Mouse (Mus musculus) midbrain, postnatal 0 days (tissue): ENCODE measurements at regions not wholly inside any gene's neighbourhood (a gene's known extent, or its start where the extent isn't known, plus 50 kb on each side); places are given as distances from the start of the nearest gene placed in this dataset.

ENCODE experiments used
- ATAC-seq: fragments of 200-750 bp; cut with Nextera tagmentation; 2 replicates; pipeline ENCODE4 v1.8.0; 2017; ENCODE audit warnings: moderate number of reproducible peaks, mild to moderate bottlenecking, moderate TSS enrichment, moderate library complexity; ENCODE audit not compliant: low FRiP score
- DNase-seq: peaks from one replicate; pipeline ENCODE4 v3.0.0-alpha.2; 2015; ENCODE audit warnings: low spot score
- H3K27ac ChIP-seq: fragments of 300-500 bp; sonication (generic); 2 replicates; pipeline ENCODE4 v1.5.1; 2014; ENCODE audit warnings: low read depth, mild to moderate bottlenecking, low read length, mixed read lengths
- H3K27me3 ChIP-seq: fragments of 300-500 bp; sonication (generic); 2 replicates; pipeline ENCODE4 v1.6.1; 2014; ENCODE audit warnings: low read length, control low read depth, mixed read lengths; ENCODE audit not compliant: insufficient read depth
- H3K36me3 ChIP-seq: fragments of 300-500 bp; sonication (generic); 2 replicates; pipeline ENCODE4 v1.6.1; 2014; ENCODE audit warnings: low read length, control low read depth, mixed read lengths; ENCODE audit not compliant: insufficient read depth
- H3K4me1 ChIP-seq: fragments of 300-500 bp; sonication (generic); 2 replicates; pipeline ENCODE4 v1.6.1; 2014; ENCODE audit warnings: mild to moderate bottlenecking, control low read depth, antibody characterized with exemption, low read length, mixed read lengths; ENCODE audit not compliant: insufficient read depth
- H3K4me2 ChIP-seq: fragments of 300-500 bp; sonication (generic); 2 replicates; pipeline ENCODE4 v1.6.1; 2014; ENCODE audit warnings: low read depth, mild to moderate bottlenecking, low read length, mixed read lengths; ENCODE audit not compliant: poor library complexity, severe bottlenecking
- H3K4me3 ChIP-seq: fragments of 300-500 bp; sonication (generic); 2 replicates; pipeline ENCODE4 v1.5.1; 2014; ENCODE audit warnings: low read depth, mild to moderate bottlenecking, low read length, moderate library complexity
- H3K9ac ChIP-seq: fragments of 300-500 bp; sonication (generic); replicated peaks from 2 replicates; pipeline ENCODE4 v1.6.1; 2014; ENCODE audit warnings: mild to moderate bottlenecking, low read length, moderate library complexity, mixed read lengths; ENCODE audit not compliant: poor library complexity, severe bottlenecking
- H3K9me3 ChIP-seq: fragments of 300-500 bp; sonication (generic); 2 replicates; pipeline ENCODE4 v1.6.1; 2016; ENCODE audit warnings: low read length, control low read depth
- CTCF ChIP-seq: IDR thresholded peaks from 2 replicates; pipeline ENCODE4 v1.5.1; 2016; ENCODE audit warnings: antibody characterized with exemption, mild to moderate bottlenecking
- WGBS: fragments of 180-500 bp; shearing (Covaris S2); extraction: QIAGEN DNeasy Blood & Tissue Kit; methylation state at CpG from one replicate; pipeline ENCODE4 v1.1.7; 2014; 5-methylcytosine and 5-hydroxymethylcytosine counted together

DNA sequence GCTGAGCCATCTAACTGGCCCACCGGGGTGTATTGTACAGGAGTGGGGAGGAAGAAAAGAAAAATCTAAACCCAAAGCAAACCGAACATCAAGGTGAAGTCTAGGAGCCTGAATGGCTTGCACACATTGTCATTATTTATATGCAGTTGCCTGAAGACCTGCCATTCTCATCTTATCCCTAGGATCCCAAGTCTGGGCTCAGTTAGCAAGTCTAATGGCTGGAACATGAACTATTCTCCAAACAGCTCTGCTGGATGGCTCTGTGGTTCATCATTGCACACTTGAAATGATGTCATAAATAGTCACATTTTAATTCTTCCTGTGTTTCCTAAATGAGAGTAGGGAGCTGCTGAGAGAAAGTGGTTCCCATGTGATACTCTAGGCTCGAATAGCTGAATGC lies 219.6 kb upstream of the Mpped2 start:
- H3K36me3 ChIP-seq, result no peaks in the 10 kb centered on the region
- no peak for DNase-seq
- no peak for ATAC-seq

DNA sequence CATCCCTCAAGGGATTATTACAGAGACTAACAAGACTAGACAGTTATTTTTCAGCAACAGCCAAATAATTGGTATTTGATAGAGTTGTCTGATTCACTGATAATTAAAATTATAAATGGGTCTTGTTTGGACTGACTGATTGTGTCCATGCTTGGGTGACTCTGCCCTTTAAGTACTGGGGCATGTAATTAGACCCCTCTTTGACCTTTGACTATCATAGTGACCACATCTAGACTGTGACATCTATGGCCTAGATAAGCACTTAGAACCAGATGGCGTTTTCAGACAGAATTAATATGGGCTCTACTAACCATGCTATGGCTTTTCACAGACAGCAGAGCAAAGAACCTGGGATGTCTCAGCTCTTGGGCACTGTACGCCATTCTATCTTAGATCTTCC lies 215.1 kb upstream of the Mpped2 start:
- 84% methylated on average over 2 of the region's 2 CpGs for WGBS
- Histone ChIP-seq H3K36me3 (no peaks in the 10 kb centered on the region), H3K27ac (no peak overlapping the region), H3K27me3 (no peaks in the 10 kb centered on the region), H3K9me3 (no peaks in the 10 kb centered on the region), H3K4me1 (no peaks in the 10 kb centered on the region), H3K4me2 (no peak overlapping the region), H3K4me3 (no peak overlapping the region), H3K9ac (no peak overlapping the region)
- DNase-seq (no peak), ATAC-seq (no peak)
- TF ChIP-seq CTCF, result no peak

More for the DNA sequence above, 219.6 kb upstream of the Mpped2 start:
- 93% methylated on average over 3 of the region's 3 CpGs for WGBS
- H3K4me1 ChIP-seq, result no peaks in the 10 kb centered on the region
- no peaks in the 10 kb centered on the region for H3K27me3 ChIP-seq
- no peak overlapping the region for H3K4me3 ChIP-seq
- H3K9me3 ChIP-seq, result no peaks in the 10 kb centered on the region
- no peak for TF ChIP-seq CTCF
- H3K27ac ChIP-seq, result no peak overlapping the region
- no peak overlapping the region for H3K9ac ChIP-seq
- no peak overlapping the region for H3K4me2 ChIP-seq

DNA sequence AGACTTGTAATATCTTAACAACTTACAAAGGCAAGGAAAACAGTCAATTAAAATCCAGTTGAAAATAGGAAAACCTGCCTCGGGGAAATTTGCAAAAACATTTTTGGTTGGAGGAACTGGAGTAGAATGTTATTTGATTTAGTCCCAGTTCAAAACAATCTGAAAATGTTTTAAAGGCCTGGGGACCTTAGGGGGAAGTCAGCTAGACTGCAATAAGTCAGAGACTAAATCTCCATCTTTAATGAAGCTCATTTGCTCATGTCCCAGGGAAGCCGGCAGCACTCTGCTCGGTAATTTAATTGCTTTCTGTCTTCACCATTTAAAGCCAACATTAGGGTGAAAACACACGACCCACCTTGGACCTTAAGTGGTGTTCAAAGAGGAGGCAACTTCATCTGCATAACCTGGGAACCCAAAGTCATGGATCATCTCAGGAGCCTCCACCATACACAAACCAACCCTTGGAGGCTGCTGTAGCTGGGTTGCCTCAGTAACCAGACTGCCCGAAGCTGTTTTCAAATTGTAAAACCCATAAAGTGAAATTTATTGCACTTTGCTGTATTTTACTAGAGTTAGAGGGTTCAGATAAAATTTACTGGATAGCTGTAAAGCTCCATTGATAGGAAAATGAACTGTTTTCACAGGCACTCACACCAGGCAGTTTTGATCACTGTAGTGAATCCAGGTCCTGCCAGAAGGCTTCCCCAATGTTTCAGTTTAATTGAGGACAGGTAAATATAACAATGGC lies 205.6 kb upstream of the Mpped2 start:
- Histone ChIP-seq H3K27me3 (no peaks in the 10 kb centered on the region), H3K36me3 (no peaks in the 10 kb centered on the region), H3K4me2 (no peak overlapping the region), H3K27ac (no peak overlapping the region), H3K9me3 (no peaks in the 10 kb centered on the region), H3K4me3 (no peak overlapping the region), H3K4me1 (no peaks in the 10 kb centered on the region), H3K9ac (no peak overlapping the region)
- TF ChIP-seq CTCF, result no peak
- ATAC-seq, result no peak
- no peak for DNase-seq
- WGBS, result 64% methylated on average over 5 of the region's 5 CpGs

DNA sequence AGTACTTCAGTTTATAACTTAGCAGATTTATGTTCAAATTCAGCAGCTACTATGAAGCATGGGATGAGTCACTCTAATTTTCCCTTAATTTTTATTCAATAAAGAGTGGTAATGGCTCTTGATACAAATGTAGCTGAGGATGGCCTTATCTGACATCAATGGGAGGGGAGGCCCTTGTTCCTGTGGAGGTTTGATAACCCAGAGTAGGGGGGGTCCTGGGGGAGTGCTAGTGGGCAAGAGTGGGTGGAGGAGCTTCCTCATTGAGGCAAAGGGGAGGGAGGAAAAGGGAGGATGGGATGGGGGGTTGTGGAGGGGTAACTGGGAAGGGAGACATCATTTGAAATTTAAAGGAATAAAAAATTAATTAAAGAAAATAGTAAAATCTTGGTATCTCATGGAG lies 194.3 kb upstream of the Mpped2 start:
- Histone ChIP-seq H3K27me3 (no peaks in the 10 kb centered on the region), H3K9me3 (no peaks in the 10 kb centered on the region), H3K9ac (no peak overlapping the region), H3K27ac (no peak overlapping the region), H3K4me3 (no peak overlapping the region), H3K4me2 (no peak overlapping the region), H3K36me3 (no peaks in the 10 kb centered on the region), H3K4me1 (no peaks in the 10 kb centered on the region)
- no peak for ATAC-seq
- TF ChIP-seq CTCF, result no peak
- DNase-seq, result no peak

DNA sequence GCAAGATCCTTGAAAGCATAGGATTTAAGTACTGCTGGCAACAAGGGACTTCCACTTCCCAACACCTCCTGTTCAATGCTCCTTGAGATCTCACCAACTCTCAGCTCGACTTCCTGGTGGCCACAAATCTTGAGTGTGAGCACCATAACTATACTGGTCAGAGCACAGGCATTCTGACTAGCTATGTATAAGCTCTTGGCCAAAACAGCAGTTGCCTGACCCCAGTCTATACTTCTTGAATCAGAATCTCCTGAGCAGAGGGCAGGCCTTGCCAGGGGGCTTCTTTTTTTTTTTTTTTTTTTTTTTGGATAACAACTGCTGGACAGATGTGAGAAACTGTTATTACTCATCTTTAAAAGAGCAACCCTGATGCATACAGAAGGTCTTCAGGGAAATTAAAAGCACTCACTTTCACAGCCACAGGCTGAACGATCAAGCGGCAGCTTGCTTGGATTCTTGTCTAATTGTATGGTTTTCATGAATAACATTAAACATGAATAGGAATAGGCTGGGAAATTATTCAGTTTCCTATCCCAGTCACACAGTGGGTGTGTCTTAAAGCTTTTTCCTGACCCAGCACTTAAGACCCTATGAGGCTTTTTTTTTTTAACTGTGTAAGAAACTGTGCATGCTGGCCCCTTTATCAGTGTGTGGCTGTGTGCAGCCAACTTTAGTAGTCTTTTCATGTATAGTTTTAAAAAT lies 193.7 kb upstream of the Mpped2 start:
- Histone ChIP-seq H3K9ac (no peak overlapping the region), H3K4me2 (no peak overlapping the region), H3K27ac (no peak overlapping the region), H3K9me3 (no peaks in the 10 kb centered on the region), H3K27me3 (no peaks in the 10 kb centered on the region), H3K4me3 (no peak overlapping the region), H3K4me1 (no peaks in the 10 kb centered on the region), H3K36me3 (no peaks in the 10 kb centered on the region)
- 35% methylated on average over 3 of the region's 3 CpGs for WGBS
- TF ChIP-seq CTCF, result no peak
- ATAC-seq (peak; percentile 34; the same call in 1 of the 2 replicates), DNase-seq (peak; percentile 22)

DNA sequence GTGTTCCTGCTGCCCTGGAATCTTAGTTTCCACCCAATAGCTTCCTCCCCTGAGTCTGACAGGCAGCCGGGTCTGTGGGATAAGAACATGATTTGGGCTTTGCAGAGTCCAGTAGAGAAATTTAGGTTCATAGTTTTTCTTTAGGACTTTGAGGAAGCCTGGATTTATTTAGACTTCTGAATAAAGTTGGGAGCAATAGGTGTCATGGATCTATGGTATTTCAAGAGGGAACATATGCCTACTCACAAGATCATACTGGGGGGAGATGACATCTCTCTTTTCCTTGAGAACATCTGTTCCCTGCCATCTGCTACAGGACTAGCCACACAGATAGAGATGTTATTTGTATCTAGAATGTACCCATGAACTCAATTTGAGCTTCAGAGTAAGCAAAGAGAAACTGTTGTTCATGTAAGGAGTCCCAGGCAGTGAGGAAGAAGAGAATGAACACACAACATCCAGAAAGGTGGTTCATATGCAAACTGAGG lies 188.1 kb upstream of the Mpped2 start:
- DNase-seq, result no peak
- H3K36me3 ChIP-seq, result no peaks in the 10 kb centered on the region
- H3K4me3 ChIP-seq, result no peak overlapping the region
- no peak for TF ChIP-seq CTCF
- 90% methylated on average over 1 of the region's 1 CpGs for WGBS
- no peak overlapping the region for H3K4me2 ChIP-seq
- H3K9me3 ChIP-seq, result no peaks in the 10 kb centered on the region
- H3K27me3 ChIP-seq, result no peaks in the 10 kb centered on the region
- no peak for ATAC-seq
- H3K9ac ChIP-seq, result no peak overlapping the region
- no peak overlapping the region for H3K27ac ChIP-seq
- H3K4me1 ChIP-seq, result no peaks in the 10 kb centered on the region
